Mouse (Mus musculus) monocyte, adult 5-6 weeks (primary cell): ENCODE measurements at regions not wholly inside any gene's neighbourhood (a gene's known extent, or its start where the extent isn't known, plus 50 kb on each side); places are given as distances from the start of the nearest gene placed in this dataset.
"Not testable (repeated sequence)": the region's sequence is repeated elsewhere in the genome, so short reads cannot be mapped to it uniquely, and the experiment has no call there.

Experiments
- ATAC-seq: fragments of 153-309, 156-312 bp; replicated peaks from 2 replicates; pipeline ENCODE4 v1.8.0; 2017; ENCODE audit warnings: mild to moderate bottlenecking; ENCODE audit not compliant: low TSS enrichment, insufficient number of reproducible peaks, severe bottlenecking, poor library complexity, low FRiP score

DNA sequence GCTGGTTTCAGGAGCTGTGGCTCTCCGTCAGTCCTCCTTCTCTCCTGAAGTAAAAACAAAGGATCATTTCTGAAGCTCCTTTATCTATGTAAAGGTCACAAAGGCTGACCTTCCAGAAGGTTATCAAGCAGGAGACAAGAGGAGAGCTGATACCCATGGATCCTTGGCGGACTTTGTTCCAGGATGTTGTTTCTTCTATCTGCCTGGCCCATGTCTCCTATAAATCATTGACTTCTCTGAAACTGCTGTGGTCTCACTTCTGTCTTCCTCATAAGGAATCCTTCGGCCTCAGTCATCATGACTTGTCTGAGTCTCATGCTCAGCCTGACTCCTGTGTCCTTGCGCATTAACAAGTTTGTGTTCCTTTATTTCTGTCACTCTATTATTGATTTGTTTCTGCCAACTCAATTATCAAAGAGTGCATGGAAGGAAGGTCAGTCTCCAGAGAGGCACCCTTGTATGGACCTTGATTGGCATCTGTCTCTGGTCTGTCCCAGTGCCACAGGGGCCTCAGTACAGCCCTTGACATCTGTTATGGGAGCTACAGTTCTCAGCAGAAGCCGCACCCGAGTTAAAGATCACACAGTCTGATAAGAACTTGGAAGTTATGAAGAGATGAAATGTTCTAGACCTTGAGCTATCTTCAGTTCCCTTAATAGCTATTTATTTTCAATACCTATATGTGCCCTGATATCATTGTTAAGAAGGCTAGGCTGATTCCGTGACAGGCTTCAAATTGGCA lies 53.2 kb upstream of the Dazl start:
- ATAC-seq = no peak

DNA sequence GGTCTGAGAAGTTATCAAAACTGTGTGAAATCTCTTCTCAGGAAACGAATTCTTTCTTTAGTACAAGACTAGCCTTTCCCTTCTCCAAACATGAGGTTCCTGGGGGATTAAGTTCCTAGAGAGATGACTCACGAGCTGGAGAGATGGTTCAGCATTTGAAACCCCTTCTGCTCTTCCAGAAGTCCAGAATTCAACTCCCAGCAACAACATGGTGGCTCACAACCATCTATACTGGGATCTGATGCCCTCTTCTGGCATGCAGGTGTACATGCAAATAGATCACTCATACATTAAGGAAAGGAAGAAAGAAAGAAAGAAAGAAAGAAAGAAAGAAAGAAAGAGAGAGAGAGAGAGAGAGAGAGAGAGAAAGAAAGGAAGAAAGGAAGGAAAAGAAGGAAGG lies 60.4 kb upstream of the Dazl start:
- not testable (repeated sequence) for ATAC-seq

DNA sequence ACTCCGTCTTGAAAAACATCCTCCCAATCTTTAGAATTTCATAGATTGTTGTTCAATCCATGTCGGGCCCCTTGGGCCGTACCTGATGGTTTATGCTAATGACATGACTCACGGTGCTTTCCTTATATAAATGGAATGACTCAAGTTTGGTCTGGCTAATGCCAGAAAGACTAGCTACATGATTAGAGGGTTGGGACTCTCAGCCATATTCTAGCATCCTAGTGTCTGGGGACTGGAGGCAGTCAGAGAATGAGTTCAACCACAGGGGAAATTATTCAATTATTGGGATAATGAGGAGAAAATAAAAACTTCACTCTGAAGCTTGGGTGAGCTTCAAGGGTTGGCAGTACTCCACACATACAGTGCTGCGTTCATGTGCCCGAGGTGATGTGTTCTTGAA lies 60.9 kb upstream of the Dazl start:
- ATAC-seq = no peak

DNA sequence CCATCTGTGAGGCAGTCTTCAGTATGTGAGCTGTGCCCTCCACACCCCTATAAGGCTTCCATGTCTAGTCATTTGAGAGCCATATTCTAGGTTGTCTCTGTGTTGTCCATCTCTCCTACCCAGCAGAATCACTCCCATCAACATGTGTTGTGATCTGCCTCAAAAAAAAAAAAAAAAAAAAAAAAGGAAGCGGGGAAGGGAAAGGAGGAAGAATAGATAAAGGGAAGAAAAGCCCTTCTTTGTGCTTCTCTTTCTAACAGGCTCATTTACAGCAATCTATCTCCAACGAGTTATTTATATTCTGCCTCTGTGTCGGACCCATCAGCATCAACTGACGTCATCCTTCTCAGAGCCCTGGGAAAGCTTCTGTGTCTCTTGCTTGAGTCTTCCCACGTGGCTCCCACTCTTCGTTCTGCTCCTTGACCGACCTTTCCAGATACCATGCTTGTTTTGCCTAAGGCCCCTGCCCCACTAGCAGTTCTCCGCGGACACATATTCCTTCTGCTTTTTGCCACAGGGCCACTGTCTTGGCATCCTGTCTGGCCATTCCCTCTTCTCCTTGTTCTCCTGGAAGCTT lies 68.3 kb upstream of the Dazl start:
- ATAC-seq = no peak

DNA sequence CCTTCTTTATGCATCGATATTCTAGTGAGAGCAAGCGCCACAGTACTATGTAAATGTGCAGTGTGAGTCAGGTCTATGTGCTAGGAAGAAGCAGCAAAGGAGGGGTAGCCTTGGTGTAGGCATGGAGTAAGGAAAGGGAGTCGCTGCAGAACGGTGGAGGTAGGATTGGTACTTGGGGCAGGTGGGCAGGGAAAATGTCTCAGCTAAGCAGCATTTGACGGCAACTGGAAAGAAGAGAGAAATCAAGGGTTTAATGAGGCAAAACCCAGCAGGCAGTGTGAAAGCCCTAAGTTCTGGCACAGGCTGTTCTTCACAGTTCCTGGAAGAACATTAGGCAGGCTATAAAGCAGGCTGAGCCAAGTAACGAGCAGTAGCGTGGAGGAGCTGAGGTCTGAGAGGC lies 72.0 kb upstream of the Dazl start:
- no peak for ATAC-seq

DNA sequence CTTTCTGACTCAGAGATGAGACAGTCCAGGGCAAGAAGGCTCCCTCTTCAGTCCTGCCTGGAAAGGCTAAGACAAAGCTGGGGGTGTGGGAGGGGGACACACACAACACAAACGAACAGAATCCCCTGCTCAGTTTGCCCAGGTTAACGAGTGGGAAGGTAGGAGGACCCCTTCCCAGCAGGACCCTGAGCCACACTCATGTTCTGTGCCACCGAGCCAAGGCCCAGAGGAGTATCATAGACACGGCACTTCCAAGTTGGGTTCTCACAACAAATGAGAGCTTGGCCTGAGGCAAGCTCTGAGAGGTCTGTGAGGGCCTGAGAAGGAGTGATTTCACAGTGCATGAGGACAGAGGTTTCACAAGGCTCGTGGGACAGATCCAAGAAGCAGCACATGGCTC lies 72.7 kb upstream of the Dazl start:
- no peak for ATAC-seq

DNA sequence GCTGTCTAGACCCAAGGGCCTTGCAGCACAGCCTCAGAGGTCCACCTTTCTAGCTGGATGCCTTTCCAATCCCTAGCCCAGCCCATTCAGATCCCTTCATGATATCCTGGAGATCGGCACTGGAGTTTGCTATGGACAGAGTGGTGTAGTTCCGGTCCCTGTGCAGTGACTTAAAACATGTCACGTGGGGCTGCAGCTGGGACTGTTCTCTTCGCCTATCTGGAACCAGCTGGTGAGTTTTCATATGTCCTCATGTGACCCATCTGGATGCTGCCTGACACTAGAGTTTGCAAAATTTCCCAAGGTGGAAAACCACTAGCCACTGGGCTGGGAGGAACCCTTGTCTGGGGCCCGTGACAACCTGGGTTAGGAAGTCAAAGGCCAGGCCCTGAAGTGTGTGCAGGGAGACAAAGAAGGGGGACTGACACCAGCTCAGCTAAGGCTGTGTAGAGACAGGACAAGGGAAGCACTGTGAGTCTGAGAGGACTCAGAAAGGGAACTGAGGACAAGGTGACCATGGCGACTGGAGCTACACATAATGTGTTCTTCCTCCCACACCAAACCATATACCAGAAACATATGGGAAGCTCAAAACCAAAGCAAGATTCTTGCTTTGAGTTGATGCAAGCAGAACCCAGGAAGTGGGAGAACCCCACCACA lies 75.9 kb upstream of the Dazl start:
- no peak for ATAC-seq

DNA sequence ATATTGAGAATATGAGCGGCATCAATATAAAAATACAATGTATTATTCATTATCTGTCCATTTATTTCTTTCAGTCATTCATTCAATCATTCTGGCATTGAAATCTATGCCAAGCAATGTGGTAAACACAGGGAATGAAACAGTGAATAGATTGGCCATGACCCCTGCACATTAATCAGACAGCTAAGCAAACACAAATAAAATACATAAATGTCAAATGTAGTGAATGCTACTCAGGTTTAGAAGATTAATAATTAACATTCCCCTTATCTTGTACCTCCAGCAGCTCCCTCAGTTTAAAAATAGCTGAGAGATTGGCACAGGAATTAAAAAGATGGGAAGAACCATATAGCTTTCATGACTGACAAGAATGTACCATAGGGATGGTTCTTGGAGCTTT lies 77.0 kb upstream of the Dazl start:
- no peak for ATAC-seq

DNA sequence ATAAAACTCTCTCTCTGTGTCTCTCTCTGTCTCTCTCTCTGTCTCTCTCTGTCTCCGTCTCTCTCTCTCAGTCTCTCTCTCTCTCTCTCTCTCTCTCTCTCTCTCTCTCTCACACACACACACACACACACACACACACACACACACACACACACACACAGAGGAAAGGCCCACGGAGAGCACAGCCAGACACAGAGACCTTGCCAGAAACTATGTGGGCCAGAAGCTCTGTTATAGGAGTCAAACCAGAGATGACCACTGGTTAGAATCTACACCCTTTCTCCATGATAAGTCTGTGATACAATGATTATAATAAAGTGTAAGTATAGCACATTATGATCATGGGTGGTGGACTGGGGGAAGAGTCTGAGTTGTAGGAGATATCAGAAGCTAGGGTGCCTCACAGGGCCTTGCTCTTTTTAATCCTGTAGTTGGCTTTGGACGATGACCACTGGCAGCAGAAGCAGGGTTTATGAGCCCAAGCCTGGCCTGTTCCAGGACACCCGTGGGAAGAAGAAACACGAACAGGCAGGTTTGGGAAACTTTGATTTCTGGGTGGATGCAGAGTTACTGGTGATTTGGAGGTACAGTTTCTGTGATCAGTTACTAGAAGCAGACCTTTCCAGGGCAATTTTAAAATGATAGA lies 80.2 kb upstream of the Dazl start:
- no peak for ATAC-seq

DNA sequence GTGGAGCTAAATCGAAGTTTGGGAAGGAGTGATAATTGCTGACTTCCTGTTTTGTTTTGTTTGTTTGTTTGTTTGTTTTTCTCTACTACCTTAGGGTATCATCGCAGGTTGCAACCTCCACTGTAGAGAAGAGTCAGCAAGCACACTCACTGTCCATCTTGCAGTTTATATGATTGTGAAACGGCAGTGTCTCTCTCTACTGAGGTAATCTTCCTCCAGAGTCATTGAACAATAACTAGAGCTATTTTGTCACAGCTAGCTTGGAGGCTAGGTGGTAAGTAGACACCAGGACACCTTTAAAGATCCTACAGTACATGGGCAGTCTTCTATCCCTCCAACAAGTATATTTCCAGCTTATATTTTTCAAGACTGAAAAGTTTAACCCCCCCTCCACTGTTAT lies 82.0 kb upstream of the Dazl start:
- no peak for ATAC-seq

DNA sequence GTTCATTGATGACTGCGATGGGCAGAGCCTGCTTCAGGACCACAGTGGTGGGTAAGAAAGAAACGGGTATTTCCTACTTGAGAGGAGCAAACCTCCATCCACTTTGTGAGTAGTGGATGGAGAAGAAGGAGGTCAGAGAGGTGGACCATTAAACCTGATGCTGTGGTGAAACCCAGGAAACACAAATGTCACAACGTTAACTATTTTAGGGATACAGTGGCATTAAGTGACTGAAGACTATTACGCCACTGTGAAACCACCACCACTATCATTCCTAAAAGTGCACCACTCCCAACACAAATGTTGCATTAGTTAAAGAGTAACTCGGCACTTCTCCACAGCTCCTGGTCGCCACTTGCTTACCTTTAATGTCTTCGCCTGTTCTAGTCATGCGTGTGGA lies 83.3 kb upstream of the Dazl start:
- 0 out of 2 replicates have a peak, but pooled peaks have one; percentile 13 for ATAC-seq

DNA sequence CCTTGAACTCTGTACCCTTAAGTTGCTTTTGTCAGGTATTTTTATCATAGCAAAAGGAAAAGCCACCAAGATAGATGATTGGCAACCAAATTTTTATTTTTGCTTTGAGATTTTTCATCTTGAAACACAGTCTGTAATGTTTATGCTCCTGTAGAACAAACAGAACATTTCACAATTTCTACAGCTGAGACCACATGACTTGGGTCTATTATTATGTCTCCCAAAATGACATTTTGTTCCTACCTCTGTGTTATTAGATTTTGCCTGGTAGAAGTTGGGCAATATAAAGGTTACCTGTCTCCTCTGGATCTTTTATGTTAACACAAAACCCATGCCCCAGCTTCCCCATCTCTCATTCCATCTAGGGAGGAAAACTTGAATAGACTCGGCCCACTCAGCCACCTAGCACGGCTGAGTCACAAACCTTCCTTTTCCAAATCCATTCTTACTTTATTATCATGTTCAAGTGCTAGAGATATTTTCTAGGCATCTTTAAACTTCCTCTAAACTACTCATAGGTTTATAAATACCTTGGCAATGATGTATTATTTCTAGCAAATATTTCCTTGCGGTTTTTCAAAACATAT lies 84.8 kb upstream of the Dazl start:
- no peak for ATAC-seq

DNA sequence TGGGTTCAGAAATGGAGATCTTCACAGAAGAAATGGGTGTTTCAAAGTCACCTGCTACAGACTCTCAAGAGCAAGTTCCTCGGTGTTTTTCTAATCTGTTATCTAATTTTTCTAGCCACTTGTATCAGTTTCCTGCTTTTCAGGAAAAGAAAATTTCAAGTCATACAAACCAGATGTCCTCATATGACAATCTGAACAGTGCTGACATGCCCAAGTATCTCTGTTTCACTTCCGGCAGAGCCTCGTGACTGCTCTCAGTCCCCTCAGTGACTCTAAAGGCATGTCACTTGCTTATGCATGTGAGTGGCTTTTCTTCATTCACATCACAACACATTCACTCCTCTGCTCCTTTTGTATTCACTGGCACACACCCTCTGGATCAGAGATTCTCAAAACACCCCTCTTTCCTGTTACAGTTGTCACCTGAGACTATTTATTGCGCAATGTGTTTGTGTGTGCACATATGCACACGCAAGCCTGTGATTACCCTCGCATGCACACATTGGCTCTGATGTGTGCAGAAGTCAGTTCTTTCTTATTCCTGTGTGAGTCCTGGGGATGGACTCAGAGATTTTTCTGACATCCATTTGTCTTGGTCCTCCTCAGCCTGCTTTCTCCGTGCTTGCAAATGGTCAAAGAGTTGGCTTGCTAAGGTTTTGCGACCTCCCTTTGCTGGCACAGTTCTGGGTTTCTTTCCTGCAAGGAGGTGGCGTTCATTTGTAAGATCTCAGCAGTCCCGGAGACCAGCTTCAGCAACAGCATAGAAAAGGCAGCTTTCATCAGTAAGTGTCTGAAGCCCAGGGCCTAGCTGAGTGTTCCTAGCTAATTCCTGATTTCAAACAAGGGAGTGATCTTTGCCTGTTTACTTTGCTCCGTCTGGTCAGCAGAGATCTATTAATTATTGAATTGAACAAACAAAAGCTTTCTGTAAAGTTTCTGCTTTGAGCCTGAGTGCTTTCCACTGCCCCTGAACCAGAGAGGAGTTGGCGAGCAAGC lies 95.6 kb upstream of the Dazl start:
- no peak for ATAC-seq

DNA sequence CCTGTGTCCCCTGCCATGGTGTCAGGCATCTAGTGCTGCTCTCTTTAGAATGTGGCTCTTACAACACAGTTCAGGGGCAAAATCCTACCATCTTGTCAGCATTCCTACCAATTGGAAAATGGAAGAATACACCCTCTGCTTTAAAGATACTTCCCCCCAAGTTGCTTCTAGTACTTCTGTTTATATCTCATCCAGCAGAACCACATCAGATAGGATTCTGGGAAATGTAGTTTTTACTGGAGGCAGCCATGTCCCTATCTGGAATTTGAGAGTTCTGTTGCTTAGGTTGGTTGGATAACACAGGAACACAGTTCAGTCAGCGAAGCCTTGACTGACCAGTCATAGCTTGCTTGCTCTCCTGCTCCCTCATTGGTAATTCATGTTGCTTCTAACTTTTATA lies 96.7 kb upstream of the Dazl start:
- no peak for ATAC-seq

DNA sequence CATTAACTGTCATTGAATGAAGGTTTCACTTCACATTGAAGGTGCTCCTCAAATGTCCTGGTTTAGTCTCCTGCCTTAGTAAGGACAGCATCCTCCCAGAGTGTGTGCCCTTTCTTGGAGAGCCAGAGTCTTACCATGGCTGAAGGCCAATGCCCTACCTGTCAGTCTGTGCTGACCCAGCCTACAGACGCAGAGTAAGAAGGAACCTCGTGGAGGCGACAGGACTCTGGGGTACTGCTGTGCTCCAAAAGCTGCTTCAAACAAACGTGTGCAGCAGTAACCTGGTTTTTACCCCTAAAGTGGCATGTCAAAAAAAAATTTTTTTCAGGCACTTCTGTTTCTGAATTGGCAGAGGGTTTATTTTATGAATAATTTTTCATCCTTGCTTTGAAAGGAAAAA lies 97.8 kb upstream of the Dazl start:
- ATAC-seq = no peak

DNA sequence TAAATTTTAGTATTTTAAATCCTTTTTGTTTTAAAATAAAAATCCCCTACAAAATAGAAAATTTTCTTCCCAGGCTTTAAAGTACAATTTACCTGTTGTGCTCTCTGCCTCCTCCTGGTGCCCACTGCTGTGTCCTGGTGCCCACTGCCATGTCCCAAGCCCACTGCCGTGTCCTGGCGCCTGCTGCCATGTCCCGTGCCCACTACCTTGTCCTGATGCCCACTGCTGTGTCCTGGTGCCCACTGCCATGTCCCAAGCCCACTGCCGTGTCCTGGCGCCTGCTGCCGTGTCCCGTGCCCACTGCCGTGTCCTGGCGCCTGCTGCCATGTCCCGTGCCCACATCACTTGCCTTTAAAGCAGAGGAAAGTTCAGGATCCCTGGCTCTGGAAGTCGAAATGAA lies 98.6 kb upstream of the Dazl start:
- no peak for ATAC-seq

DNA sequence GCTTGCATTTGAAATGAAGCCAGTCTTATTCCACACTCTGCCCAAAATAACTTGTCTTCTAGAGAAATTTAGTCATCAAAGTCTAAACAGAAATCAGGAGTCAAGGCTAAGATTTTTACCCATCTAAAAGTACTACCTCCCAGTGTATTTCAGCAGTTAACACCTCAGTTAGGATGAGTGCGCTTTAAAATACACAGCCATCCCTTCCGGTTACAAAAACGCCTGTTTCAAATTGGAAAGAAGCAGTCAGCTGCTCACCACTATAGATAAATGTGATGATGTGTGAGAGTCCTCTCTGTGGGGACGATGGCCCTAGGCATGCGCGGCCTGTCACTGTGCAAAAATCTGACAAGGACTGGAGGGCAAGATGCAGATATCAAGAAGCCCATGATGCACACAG lies 99.0 kb upstream of the Dazl start:
- ATAC-seq = no peak

DNA sequence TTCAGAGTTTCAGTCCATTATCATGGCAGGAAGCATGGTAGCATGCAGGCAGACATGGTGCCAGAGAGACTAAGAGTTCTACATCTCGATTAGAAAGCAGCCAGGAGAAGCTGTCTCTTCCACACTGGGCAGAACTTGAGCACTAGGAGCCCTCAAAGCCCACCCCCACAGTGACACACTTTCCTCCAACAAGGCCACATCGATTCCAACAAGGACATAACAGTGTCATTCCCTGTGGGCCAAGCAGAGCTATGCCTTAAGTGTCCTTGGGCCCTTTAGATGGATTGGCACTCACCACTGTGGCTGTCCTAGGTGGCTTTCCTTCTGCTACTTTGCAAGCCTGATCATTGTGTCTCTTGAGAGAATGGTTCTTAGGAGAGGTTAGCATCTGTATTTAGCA lies 99.5 kb upstream of the Dazl start:
- ATAC-seq = no peak
